Comparison of ENCODE assay signal across 8 mouse cellular contexts in the genomic region with DNA sequence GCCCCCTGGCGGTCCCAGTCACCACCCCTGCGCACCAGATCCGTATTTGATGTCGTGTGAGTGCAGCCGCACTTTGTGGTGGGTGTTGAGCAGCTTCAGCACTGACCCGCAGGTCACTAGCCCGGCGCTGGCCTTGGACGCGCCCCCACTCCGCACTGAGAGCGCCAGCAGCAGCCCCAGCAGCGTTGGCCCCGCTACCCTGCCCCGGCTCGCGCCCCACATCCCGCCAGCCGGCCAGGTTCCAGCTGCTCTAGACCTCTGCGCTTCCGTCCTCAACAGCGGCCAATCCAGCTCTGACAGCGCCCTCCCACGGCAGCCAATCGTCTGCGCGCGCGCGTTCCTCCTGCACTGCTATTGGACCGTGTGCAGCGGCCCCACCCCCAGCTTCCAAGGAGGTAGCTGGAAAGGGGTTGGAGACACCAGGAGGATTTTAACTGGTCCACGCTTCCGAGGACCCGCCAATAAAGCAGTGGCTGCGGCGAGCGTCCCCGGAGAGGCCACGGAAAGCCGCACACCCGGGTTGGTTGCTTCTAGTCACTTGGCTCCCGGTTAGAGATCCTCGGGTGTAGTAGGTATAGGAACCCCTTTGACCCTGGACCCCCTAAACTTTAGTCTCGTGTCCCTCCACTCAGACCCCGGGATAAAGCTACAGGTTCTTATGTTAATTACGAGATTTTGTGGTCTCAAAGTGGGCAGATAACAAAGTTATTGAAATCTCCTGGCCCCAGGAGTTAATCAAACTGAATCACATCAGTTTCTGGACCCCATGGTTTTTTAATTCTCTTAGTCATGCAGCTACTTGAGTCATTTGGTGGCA. TPM values are rescaled to one million over a fixed set of nuclear protein-coding genes. Genes with fewer than 3 reads are reported as not detected.
DNase-seq lines count a peak whose midpoint lies in the region; ATAC-seq and TF ChIP-seq lines count a peak whose summit lies in the region.

A gene (minus strand): TSS at position 295 of the 817 bp plus-strand sequence.

- TF ChIP-seq POLR2A in heart, adult 2 months (IDR thresholded peaks at IDR 0.05; ENCODE audit: insufficient read depth, low read depth, low read length): peak; percentile 46; the same call in 1 of the 2 replicates

- peak within 1 kb of the TSS; percentile 79 for H3K27ac ChIP-seq in embryonic facial prominence, embryonic 13.5 days
- H3K27ac ChIP-seq in heart, adult 2 months: peak within 1 kb of the TSS; percentile 60
- H3K27ac ChIP-seq in limb, embryonic 13.5 days: peak within 1 kb of the TSS; percentile 73; the same call in 1 of the 2 replicates
- H3K27ac ChIP-seq in midbrain, embryonic 16.5 days (ENCODE audit: low read length): peak within 1 kb of the TSS; percentile 77

- H3K79me2 ChIP-seq in heart, adult 2 months (replicated peaks; ENCODE audit: control insufficient read depth, insufficient read depth, low read length): no peaks in the 10 kb centered on the region

- under 1% methylated on average over 47 of the region's 47 CpGs for WGBS in embryonic facial prominence, embryonic 13.5 days
- under 1% methylated on average over 47 of the region's 47 CpGs for WGBS in heart, adult 2 months
- WGBS in limb, embryonic 13.5 days: under 1% methylated on average over 47 of the region's 47 CpGs
- under 1% methylated on average over 47 of the region's 47 CpGs for WGBS in midbrain, embryonic 16.5 days

- TF ChIP-seq CTCF in heart, adult 2 months (IDR thresholded peaks at IDR 0.05): peak; percentile 63

- no peaks in the 10 kb centered on the region for H3K27me3 ChIP-seq in embryonic facial prominence, embryonic 13.5 days
- no peaks in the 10 kb centered on the region for H3K27me3 ChIP-seq in heart, adult 2 months (ENCODE audit: control insufficient read depth, insufficient read depth, low read length)
- no peaks in the 10 kb centered on the region for H3K27me3 ChIP-seq in limb, embryonic 13.5 days
- no peaks in the 10 kb centered on the region for H3K27me3 ChIP-seq in midbrain, embryonic 16.5 days (ENCODE audit: control insufficient read depth, insufficient read depth, low read depth, low read length)

- H3K36me3 ChIP-seq in embryonic facial prominence, embryonic 13.5 days: 0 out of 2 replicates have a peak, but pooled peaks cover 3% of the 10 kb centered on the region
- no peaks in the 10 kb centered on the region for H3K36me3 ChIP-seq in heart, adult 2 months (ENCODE audit: control insufficient read depth, insufficient read depth, low read length)
- H3K36me3 ChIP-seq in limb, embryonic 13.5 days: no peaks in the 10 kb centered on the region
- no peaks in the 10 kb centered on the region for H3K36me3 ChIP-seq in midbrain, embryonic 16.5 days (ENCODE audit: control insufficient read depth, insufficient read depth, low read length)

- H3K4me1 ChIP-seq in embryonic facial prominence, embryonic 13.5 days: peaks cover 18% of the 10 kb centered on the region
- no peaks in the 10 kb centered on the region for H3K4me1 ChIP-seq in heart, adult 2 months (ENCODE audit: control insufficient read depth, insufficient read depth, low read length)
- H3K4me1 ChIP-seq in limb, embryonic 13.5 days: peaks cover 18% of the 10 kb centered on the region
- H3K4me1 ChIP-seq in midbrain, embryonic 16.5 days (ENCODE audit: control insufficient read depth, insufficient read depth, low read length): peaks cover 13% of the 10 kb centered on the region

- DNase-seq in 3134 (ENCODE audit: extremely low read depth, insufficient read length, low spot score): peak; percentile 99
- DNase-seq in adrenal gland, postnatal 36 days: peak; percentile 97 to 98
- DNase-seq in heart, adult 2 months: peak; percentile 95 to 97
- DNase-seq in kidney, adult 8-10 months: peak; percentile 97 to 98
- DNase-seq in spleen, postnatal 10 days (ENCODE audit: low spot score in 2 of 2): peak; percentile 91 to 97

- no peaks in the 10 kb centered on the region for H3K9me3 ChIP-seq in embryonic facial prominence, embryonic 13.5 days
- no peaks in the 10 kb centered on the region for H3K9me3 ChIP-seq in limb, embryonic 13.5 days
- H3K9me3 ChIP-seq in midbrain, embryonic 16.5 days (replicated peaks; ENCODE audit: control insufficient read depth, low read length, poor library complexity, severe bottlenecking): no peaks in the 10 kb centered on the region

- H3K4me3 ChIP-seq in embryonic facial prominence, embryonic 13.5 days: peak within 1 kb of the TSS; percentile 80
- peak within 1 kb of the TSS; percentile 65 for H3K4me3 ChIP-seq in heart, adult 2 months
- H3K4me3 ChIP-seq in limb, embryonic 13.5 days: peak within 1 kb of the TSS; percentile 81
- H3K4me3 ChIP-seq in midbrain, embryonic 16.5 days (ENCODE audit: low read depth, low read length): peak within 1 kb of the TSS; percentile 89

- ATAC-seq in embryonic facial prominence, embryonic 13.5 days (ENCODE audit: insufficient number of reproducible peaks, insufficient read depth, low FRiP score, low TSS enrichment, low read depth): peak; percentile 97
- peak; percentile 99 for ATAC-seq in limb, embryonic 13.5 days (ENCODE audit: low FRiP score, low read depth)
- ATAC-seq in midbrain, embryonic 16.5 days: peak; percentile 99

- H3K4me2 ChIP-seq in embryonic facial prominence, embryonic 13.5 days: peak within 1 kb of the TSS; percentile 96
- peak within 1 kb of the TSS; percentile 98 for H3K4me2 ChIP-seq in limb, embryonic 13.5 days (replicated peaks)
- H3K4me2 ChIP-seq in midbrain, embryonic 16.5 days (ENCODE audit: low read length): peak within 1 kb of the TSS; percentile 99

- intact Hi-C loops in heart, adult 2 months (cut with DNase I): loop anchor here (5.0 kb wide), 2 partner anchors 75 to 145 kb away; a partner anchor contains a TSS

- TF ChIP-seq EP300 in heart, adult 2 months (IDR thresholded peaks at IDR 0.05; ENCODE audit: insufficient read depth, low read depth, low read length): no peak

- H3K9ac ChIP-seq in embryonic facial prominence, embryonic 13.5 days: peak within 1 kb of the TSS; percentile 79
- peak within 1 kb of the TSS; percentile 72 for H3K9ac ChIP-seq in heart, adult 2 months (ENCODE audit: low read depth, low read length)
- H3K9ac ChIP-seq in limb, embryonic 13.5 days: peak within 1 kb of the TSS; percentile 73
- peak within 1 kb of the TSS; percentile 77 for H3K9ac ChIP-seq in midbrain, embryonic 16.5 days (ENCODE audit: low read depth, low read length)

RNA-seq across cellular contexts. Expression of the gene that starts here (rescaled TPM):
- 10 to 100 TPM; 28.2 to 29.8 TPM for total RNA-seq in adrenal gland, postnatal 36 days (2021)
- 60.1 and 65.3 TPM in 2 replicates for polyA plus RNA-seq in embryonic facial prominence, embryonic 13.5 days (2015; fragmentation: Nextera tagmentation; extraction: Ambion mirVana)
- 10 to 100 TPM; 19.1 to 22.5 TPM for total RNA-seq in heart, adult 2 months (2021)
- 8.9 and 11.6 TPM in 2 replicates for polyA plus RNA-seq in heart, adult 2 months (2012; rRNA removed)
- 47.7 and 58.0 TPM in 2 replicates for polyA plus RNA-seq in limb, embryonic 13.5 days (2015; fragmentation: Nextera tagmentation; extraction: Ambion mirVana)
- 26.3 and 26.6 TPM in 2 replicates for polyA plus RNA-seq in midbrain, embryonic 16.5 days (2015; fragmentation: Nextera tagmentation; extraction: Ambion mirVana)

Comparison
In these comparisons a context has a peak if more than half of its experiments do, and no peak if none do; other contexts are left out.
1. Peak in every context shown above with its lines: DNase-seq, ATAC-seq, H3K4me3 ChIP-seq and H3K27ac ChIP-seq.